Mouse (Mus musculus): Measurements from ENCODE around the gene Irf2bpl.

Irf2bpl gene

DNA sequence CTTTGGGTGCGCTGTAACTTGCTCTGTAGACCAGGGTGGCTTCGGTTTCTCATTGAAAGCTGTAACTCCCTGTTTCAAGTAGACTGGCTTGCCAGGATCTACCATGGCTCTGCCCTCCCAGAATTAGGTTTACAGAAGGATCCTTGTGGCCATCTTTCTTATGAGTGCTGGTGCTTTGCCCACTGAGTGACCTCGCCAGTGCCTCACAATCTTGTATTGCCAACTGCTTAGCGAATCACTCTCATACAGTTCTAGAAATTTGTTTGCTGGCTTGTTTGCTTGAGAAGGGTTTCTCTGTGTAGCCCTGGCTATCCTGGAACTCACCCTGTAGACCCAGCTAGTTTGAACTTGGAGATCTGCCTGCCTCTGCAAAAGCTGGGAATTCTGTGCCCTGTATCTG is 26.1 kb downstream of the Irf2bpl start:
- no peak for DNase-seq

DNA sequence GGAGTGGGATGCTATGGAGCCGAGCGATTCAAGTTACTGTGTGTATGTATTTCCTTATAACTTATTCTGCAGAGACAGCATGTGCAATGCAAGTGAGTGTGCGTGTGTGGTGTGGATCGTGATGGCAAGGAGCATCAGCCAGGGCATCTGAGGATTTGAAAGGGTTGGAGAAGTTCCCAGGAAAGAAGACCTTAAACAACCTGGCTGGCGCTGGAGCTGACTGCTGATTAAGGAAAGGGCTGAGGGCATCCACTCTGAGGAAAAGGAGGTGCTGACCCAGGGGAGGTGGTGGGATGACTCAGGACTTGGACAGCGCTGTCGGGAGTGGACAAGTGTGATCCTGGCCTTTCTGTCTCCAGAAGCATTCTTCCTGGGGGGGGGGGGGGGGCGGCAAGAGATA is 27.3 kb downstream of the Irf2bpl start:
- DNase-seq, result peak; percentile 96

DNA sequence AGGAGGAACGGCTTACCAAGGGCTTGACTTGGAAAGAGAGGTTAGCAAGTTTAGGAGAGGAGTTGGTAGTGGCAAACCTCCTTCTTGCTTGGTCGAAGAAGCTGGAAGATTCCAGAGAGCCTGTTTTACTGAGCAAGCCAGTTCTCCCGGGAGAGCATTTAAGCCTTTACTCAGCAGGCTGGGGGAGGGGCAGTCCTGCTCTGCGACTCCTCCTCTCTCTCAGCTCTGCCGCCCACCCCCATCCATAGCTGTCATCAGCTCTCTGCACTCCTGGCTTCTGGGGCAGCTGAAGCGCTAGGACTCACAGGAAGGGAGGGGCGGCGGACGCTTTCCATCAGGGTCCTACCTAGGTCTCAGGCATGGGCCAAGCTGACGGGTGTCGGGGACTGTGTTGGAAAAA is 28.9 kb downstream of the Irf2bpl start:
- peak; percentile 93 for DNase-seq

DNA sequence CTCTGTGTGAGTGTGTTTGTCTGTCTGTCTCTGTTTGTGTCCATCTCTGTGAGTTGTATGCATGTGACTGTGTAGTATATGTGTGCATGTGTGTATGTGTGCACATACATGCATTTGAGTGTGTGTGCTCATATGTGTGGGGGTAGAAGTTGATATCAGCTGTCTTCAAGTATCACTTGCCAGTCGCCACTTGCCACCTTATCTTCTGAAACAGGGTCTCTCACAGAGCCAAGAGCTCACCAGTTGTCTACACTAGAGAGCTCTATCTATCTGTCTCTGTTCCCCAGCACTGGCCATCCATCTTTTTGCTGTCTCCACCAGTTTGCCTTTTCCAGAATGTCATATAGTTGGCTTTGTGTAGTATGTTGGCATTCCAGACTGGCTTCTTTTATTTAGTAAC is 31.1 kb downstream of the Irf2bpl start:
- no peak for DNase-seq

DNA sequence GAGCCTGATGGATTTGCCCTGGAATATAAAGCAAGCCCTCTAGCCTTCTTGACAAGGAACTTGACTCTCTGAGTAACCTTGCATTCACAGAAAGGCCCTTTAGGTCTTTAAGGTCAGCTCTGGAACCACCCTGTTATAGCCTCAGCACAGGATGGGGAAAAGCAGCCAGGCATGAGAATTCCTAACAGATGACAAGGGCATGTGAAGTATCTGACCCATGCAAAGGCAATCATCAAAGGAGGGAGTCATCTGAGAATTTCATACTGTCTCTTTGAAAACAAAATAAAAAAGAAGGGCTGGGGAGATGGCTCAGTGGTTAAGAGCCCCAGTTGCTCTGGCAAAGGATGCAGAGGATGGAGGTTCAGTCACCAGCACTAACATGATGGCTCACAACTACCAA is 33.3 kb downstream of the Irf2bpl start:
- DNase-seq, result no peak

DNA sequence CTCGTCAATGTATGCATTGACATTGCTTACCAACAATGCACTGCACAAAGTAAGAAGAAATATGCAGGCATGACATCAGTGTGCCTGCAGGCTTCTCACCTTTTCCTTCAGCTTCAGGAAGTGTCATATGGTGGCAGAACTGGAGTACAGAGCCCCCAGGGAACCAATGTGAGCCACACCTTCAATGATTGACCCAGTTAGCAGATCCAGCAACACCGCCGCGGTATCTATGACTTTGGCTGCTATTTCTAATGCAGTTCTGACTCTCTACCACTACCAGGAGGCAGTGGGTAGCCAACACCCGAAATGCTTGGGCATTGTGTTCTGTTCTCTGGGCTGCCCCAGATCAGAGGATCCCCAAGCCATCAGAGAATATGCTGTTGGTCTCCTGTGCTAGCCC is 33.9 kb downstream of the Irf2bpl start:
- no peak for DNase-seq

DNA sequence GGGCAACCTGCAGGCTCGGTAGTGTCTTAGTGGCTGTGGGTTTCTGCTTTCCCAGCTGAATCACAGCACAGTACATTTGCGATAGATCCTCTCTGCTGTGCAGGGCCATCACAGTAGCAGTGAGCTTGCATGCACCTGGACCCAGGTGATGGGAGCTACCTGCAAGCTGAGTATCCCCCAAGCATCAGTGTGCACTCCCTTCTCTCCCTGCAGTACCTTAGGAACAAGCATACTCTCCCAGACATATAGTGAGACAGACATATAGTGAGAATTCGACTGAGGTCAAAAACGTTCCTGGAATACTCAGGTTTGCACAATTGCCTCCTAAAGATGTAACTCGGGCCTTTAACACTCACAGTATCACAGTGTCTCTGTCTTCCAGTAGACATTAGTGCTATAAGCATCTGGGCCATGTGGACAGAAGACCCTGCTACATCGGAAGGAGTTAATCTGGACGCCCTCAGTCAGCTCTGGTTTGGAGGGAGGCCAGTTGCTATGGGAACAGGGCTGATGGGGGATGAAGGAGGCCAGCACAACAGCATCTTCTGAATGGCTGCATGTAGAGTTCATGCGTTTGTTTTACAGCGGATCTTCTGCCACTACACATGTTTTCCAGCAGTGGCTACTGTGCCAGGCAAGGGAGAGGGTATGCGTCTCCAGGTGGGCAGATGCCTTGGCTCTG is 34.5 kb downstream of the Irf2bpl start:
- DNase-seq, result no peak

DNA sequence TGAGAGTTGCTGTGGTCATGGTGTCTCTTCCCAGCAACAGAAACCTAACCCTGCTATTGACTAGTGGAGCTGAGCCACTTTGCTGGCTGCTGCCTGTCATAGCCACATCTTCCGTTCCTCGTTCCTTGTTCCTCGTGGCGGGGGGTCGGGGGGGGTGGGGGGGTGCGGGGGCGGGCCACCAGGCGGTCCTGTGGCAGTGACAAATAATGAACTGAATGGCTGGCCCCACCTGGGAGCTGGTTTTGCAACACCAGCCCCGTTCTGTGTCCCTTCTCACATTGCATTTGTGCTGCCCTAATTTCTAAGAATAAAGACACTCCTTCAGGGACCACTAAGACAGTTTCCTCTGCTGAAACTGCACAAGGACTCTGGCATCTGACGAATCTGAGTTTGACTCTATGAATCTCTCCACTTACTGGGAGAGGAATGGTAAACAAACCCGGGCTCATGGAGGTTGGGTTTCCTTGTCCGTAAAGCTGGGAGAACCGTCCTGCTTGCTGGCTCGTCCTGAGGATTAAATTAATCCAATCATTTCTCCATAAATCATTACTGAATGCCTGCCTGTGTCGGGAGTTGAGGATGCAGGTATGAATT is 41.6 kb downstream of the Irf2bpl start:
- DNase-seq, result no peak

DNA sequence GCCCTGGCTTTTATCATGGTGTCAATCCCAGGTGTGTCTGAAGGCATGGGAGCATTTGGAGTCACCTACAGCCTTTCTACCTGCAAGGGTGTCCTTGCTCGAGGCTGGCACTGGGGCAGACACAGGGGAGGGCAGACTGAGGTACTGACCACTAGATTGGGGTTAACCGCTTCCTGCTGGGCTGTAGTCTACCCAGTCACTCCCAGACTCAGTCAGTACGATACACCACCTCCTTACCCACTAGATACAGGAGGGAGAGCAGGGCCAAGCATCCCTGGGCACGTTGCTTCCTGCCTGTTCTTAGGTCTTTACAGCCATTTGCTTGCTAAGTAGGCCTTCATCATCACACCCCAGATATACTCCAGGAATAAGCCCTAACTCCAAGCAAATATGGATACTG is 44.1 kb downstream of the Irf2bpl start:
- no peak for DNase-seq

DNA sequence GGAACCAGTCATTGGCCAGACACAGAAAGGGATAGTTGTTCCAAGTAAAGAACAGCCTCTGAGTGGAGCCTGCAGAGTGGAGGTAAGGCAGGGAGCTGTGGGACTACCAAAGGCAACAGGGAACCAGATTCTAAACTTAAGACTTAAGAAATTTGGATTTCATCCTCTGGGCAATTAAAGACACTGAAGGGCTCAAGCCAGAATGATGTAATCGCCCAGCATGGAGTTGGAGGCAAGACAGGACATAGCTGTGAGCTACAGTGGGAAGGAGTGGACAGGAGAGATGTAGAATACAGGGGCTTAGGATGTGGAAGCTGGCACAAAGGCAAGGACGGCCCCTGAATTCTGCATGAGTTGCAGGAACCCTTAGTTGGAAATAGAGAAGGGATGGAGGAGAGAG is 46.4 kb downstream of the Irf2bpl start:
- DNase-seq, result peak; percentile 95

DNA sequence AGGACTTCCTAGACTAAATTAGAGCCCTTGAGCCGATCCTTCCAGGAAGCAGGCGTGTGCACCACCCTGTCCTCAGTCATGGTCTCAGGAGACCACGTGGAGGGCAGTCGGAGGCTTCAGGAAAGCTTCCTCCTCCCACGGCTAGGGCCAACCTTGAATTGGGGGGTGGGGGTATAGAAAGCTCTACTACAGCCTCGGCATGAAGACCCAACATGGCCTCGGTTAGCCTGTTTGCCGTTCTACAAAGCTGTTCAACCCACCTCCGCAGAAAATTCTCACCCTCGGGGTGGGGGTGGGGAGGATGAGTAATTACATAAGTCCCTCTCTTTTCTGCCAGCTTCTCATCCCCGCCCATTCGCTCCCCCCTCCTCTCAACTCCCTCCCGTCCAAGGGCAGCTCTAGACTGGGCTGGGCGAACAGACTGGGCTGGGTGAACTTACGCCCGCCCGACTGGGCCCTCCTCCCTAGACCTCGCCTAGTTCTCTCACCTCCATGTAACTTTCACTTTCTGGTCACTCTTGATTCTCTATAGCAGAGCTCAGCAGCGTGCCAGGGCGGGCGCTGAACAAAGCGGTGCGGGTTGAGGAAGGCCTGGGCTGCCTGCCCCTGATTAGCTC is 48.1 kb downstream of the Irf2bpl start:
- DNase-seq, result peak; percentile 100

DNA sequence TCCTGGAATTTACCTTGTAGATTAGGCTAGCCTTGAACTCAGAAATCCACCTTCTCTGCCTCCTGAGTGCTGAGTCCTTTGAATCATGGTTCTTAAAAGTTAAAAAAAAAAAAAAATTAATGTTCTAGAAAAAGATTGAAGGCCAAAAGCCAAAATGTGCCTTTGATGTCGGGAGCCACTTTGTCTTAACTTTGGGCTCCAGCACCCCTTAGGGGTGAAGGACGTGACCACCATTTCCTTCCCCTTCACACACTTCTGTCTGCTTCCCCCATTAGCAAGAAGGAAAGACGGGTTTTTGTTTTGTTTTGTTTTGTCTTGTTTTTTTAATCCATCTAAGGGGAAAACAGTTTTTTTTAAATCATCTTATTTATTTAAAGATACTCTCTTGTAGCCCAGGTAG is 48.7 kb downstream of the Irf2bpl start:
- DNase-seq, result peak; percentile 94

DNA sequence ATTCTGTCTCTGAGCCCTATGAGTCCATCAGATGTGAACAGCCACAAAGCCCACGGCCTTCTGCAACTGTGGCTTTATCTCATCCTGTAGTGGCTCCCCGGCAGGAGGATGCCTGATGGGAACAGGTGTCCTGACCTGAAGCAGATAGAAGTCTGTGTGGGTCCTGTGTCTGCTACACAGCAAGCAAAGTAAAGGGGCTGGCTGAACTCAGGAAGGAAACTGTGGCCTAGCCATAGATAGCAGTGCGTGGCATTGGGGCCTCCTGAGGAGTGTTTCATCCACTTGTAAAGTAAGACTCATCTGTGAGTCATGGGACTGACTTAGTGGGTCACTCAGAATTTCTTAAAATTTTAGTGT is 50.2 kb downstream of the Irf2bpl start:
- peak; percentile 96 for DNase-seq

DNA sequence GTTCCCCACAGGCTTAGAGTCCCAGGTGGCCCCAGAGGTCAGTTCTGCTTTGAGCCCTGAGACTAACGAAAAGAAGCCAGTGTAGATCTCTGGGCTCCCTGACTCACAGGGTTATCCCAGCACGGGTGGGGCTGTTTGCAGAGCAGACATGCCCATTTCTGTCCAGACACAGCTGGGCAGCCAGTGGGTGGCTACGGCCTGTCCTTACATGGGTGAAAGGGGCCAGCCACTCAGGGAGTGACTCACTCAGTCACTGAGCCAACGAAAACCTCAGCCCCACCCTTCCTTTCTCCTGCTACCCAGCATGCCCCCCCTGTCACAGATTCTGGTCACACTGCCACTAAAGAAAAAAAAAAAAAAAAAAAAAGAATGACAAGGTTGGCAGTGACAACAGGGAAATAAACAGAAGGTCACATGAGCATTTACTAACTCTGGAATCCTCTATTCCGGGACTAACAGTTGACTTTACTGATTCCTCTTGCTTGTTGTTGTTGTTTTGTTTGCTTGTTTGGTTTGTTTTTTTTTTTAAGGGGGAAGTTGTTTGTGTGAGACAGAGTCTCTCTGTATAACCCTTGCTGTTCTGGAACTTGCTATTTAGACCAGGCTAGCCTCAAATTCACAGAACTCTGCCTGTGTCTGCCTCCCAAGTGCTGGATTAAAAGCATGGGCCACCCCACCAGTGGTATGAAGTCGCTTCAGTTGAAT is 50.7 kb downstream of the Irf2bpl start:
- peak; percentile 100 for DNase-seq

DNA sequence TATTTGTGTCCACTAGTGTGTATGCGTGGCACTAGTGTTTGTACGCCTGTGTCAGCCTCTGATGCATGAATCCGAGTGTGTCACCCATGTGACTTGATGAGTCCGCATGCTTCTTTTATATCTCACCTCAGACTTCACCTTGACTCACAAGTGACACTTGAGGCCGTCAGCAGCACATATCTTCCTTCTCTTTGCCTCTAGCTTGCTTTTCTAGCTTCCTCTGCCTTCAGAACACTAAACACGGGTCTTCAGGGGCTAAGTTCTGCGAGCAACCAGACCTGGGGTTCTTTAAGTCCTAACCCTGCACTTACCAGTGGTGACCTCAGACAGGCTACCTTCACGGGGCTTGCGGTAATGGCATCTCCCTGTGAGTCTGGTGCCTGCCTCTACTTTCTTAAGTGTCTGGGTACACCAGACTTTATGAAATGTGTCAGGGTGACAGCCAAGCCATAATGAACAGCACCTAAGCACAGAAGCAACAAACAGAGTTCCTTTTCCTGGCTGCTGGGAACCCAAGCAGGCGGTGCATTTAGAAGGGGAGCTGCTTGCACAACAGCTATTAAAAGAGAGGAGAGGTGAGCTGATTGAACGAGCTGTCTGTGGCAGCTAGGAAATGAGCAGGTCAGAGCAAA is 51.9 kb downstream of the Irf2bpl start:
- DNase-seq, result peak; percentile 93

DNA sequence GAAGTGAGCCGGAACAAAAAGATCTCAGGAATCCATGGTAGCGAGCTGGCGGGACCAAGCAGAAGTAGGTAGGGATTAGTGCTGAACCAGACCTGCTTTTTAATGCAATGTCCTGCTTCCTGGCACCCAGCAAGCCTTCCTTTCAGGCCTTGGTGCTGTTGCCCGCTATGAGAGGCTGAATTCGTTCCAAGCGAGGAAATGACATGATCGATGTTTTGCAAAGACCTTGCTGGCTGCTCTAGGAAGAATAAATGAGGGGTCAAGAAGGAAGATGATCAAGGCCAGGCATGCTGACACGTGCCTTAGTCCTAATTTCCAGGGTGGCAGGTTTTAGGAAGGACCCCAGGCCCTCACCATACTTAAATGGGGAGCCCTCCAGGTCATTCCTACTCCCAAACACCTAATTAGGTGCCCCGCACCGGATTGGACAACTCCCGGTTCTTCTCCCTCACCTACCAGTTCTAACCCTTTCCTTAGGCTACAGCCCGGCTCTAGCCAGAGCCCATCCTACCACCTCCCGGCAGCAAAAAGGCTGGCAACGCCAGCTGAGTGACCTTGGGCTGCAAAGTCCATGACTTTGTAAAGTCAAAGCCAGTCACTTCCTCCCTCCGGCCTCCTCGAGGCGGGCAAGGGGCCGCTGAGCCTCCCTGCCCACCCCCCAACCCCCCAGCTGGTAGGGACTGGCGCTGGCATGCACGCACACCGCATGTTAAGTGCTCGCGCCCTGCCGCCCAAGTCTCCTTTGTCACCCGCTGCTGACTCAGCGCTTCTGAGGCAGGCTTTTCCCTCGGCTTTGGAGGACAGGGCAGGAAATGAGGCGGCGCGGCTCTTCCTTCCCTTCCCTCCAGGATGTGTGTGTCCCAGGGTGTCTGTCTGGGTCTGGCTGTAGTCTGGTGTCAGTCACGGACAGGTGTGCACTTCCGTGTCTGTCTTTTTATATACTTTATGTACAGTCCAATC is 52.7 kb downstream of the Irf2bpl start:
- peak; percentile 98 for DNase-seq
